Mouse (Mus musculus): ENCODE data around the gene Orc1. TPM values are rescaled to one million over a fixed set of nuclear protein-coding genes. Genes with fewer than 3 reads are reported as not detected.

Gene Orc1
- total RNA-seq, 1 experiment = 44.5 TPM

GRCm38 (mm10) chr4:108601870-108602269, 22.6 kb downstream of the Orc1 start:
- no peak overlapping the region for H3K27ac ChIP-seq (ENCODE audit: insufficient read depth, low read depth, low read length, poor library complexity, severe bottlenecking)
- H3K9ac ChIP-seq (ENCODE audit: insufficient read depth, low read depth, low read length, poor library complexity, severe bottlenecking) = no peak overlapping the region
- DNase-seq (ENCODE audit: low read depth, low spot score) = no peak
- in situ Hi-C loops (cut with MboI; ENCODE audit: low sequenced_read_pairs in 2 of 2, unreplicated experiment in 2 of 2) = no loop called here
- TF ChIP-seq MAFK (IDR thresholded peaks at IDR 0.05; ENCODE audit: insufficient read depth, low read depth, low read length) (no peak), ZC3H11A (IDR thresholded peaks at IDR 0.05; ENCODE audit: borderline replicate concordance, low read depth, low read length) (no peak), CHD2 (IDR thresholded peaks at IDR 0.05; ENCODE audit: low read depth, low read length) (no peak), ZNF384 (IDR thresholded peaks at IDR 0.05; ENCODE audit: low read depth, low read length) (no peak), HCFC1 (IDR thresholded peaks at IDR 0.05; ENCODE audit: borderline replicate concordance, insufficient read depth, low read length) (no peak)
- no peak overlapping the region for H3K4me3 ChIP-seq (ENCODE audit: insufficient read depth in 1 of 2, low read depth in 1 of 2, low read length in 2 of 2, poor library complexity in 1 of 2, severe bottlenecking in 1 of 2)
- H3K9me3 ChIP-seq (ENCODE audit: control insufficient read depth, insufficient read depth, low read depth, low read length) = no peaks in the 10 kb centered on the region
- 0 out of 4 replicates have a peak, but pooled peaks cover 0 to 2% of the 10 kb centered on the region in 2 experiments for H3K4me1 ChIP-seq (ENCODE audit: control insufficient read depth in 2 of 2, insufficient read depth in 2 of 2, low read length in 2 of 2, poor library complexity in 1 of 2)
- H3K36me3 ChIP-seq (ENCODE audit: control insufficient read depth, insufficient read depth, low read length, poor library complexity, severe bottlenecking) = peaks cover 58% of the 10 kb centered on the region

GRCm38 (mm10) chr4:108608651-108609050, 29.4 kb downstream of the Orc1 start:
- in situ Hi-C loops (cut with MboI; ENCODE audit: low sequenced_read_pairs in 2 of 2, unreplicated experiment in 2 of 2) = no loop called here
- Histone ChIP-seq H3K9me3 (ENCODE audit: control insufficient read depth, insufficient read depth, low read depth, low read length) (no peaks in the 10 kb centered on the region), H3K27ac (ENCODE audit: insufficient read depth, low read depth, low read length, poor library complexity, severe bottlenecking) (no peak overlapping the region), H3K9ac (ENCODE audit: insufficient read depth, low read depth, low read length, poor library complexity, severe bottlenecking) (no peak overlapping the region), H3K4me1 (ENCODE audit: control insufficient read depth in 2 of 2, insufficient read depth in 2 of 2, low read length in 2 of 2, poor library complexity in 1 of 2) (no peaks in the 10 kb centered on the region), H3K36me3 (ENCODE audit: control insufficient read depth, insufficient read depth, low read length, poor library complexity, severe bottlenecking) (peaks cover 59% of the 10 kb centered on the region), H3K4me3 (ENCODE audit: insufficient read depth in 1 of 2, low read depth in 1 of 2, low read length in 2 of 2, poor library complexity in 1 of 2, severe bottlenecking in 1 of 2) (no peak overlapping the region)
- TF ChIP-seq MAFK (IDR thresholded peaks at IDR 0.05; ENCODE audit: insufficient read depth, low read depth, low read length) (no peak), ZC3H11A (IDR thresholded peaks at IDR 0.05; ENCODE audit: borderline replicate concordance, low read depth, low read length) (no peak), ZNF384 (IDR thresholded peaks at IDR 0.05; ENCODE audit: low read depth, low read length) (no peak), HCFC1 (IDR thresholded peaks at IDR 0.05; ENCODE audit: borderline replicate concordance, insufficient read depth, low read length) (no peak), CHD2 (IDR thresholded peaks at IDR 0.05; ENCODE audit: low read depth, low read length) (no peak)
- DNase-seq (ENCODE audit: low read depth, low spot score) = no peak

GRCm38 (mm10) chr4:108610935-108611334, 31.7 kb downstream of the Orc1 start:
- peaks cover 47% of the 10 kb centered on the region for H3K36me3 ChIP-seq (ENCODE audit: control insufficient read depth, insufficient read depth, low read length, poor library complexity, severe bottlenecking)
- no peaks in the 10 kb centered on the region for H3K4me1 ChIP-seq (ENCODE audit: control insufficient read depth in 2 of 2, insufficient read depth in 2 of 2, low read length in 2 of 2, poor library complexity in 1 of 2)
- no peak overlapping the region for H3K9ac ChIP-seq (ENCODE audit: insufficient read depth, low read depth, low read length, poor library complexity, severe bottlenecking)
- in situ Hi-C loops (cut with MboI; ENCODE audit: low sequenced_read_pairs in 2 of 2, unreplicated experiment in 2 of 2) = no loop called here
- H3K9me3 ChIP-seq (ENCODE audit: control insufficient read depth, insufficient read depth, low read depth, low read length) = no peaks in the 10 kb centered on the region
- H3K4me3 ChIP-seq (ENCODE audit: insufficient read depth in 1 of 2, low read depth in 1 of 2, low read length in 2 of 2, poor library complexity in 1 of 2, severe bottlenecking in 1 of 2) = no peak overlapping the region
- TF ChIP-seq ZNF384 (IDR thresholded peaks at IDR 0.05; ENCODE audit: low read depth, low read length) (no peak), HCFC1 (IDR thresholded peaks at IDR 0.05; ENCODE audit: borderline replicate concordance, insufficient read depth, low read length) (no peak), MAFK (IDR thresholded peaks at IDR 0.05; ENCODE audit: insufficient read depth, low read depth, low read length) (no peak), ZC3H11A (IDR thresholded peaks at IDR 0.05; ENCODE audit: borderline replicate concordance, low read depth, low read length) (no peak), CHD2 (IDR thresholded peaks at IDR 0.05; ENCODE audit: low read depth, low read length) (no peak)
- H3K27ac ChIP-seq (ENCODE audit: insufficient read depth, low read depth, low read length, poor library complexity, severe bottlenecking) = no peak overlapping the region
- no peak for DNase-seq (ENCODE audit: low read depth, low spot score)

- peaks cover 13% of the 10 kb centered on the region for H3K36me3 ChIP-seq (ENCODE audit: control insufficient read depth, insufficient read depth, low read length, poor library complexity, severe bottlenecking)
- H3K4me3 ChIP-seq (ENCODE audit: insufficient read depth in 1 of 2, low read depth in 1 of 2, low read length in 2 of 2, poor library complexity in 1 of 2, severe bottlenecking in 1 of 2) = peak overlapping the region; percentile 67 to 93; a peak in 3 of 4 replicates
- H3K27ac ChIP-seq (ENCODE audit: insufficient read depth, low read depth, low read length, poor library complexity, severe bottlenecking) = 0 out of 2 replicates have a peak overlapping the region, but pooled peaks have one; percentile 6
- H3K4me1 ChIP-seq (ENCODE audit: control insufficient read depth in 2 of 2, insufficient read depth in 2 of 2, low read length in 2 of 2, poor library complexity in 1 of 2) = peaks cover 0 to 7% of the 10 kb centered on the region in 2 experiments; a peak in 2 of 4 replicates
- in situ Hi-C loops (cut with MboI; ENCODE audit: low sequenced_read_pairs in 2 of 2, unreplicated experiment in 2 of 2) = no loop called here
- DNase-seq (ENCODE audit: low read depth, low spot score) = no peak
- H3K9ac ChIP-seq (ENCODE audit: insufficient read depth, low read depth, low read length, poor library complexity, severe bottlenecking) = peak overlapping the region; percentile 81; the same call in 1 of the 2 replicates
- no peaks in the 10 kb centered on the region for H3K9me3 ChIP-seq (ENCODE audit: control insufficient read depth, insufficient read depth, low read depth, low read length)
- no peak for TF ChIP-seq MAFK (IDR thresholded peaks at IDR 0.05; ENCODE audit: insufficient read depth, low read depth, low read length)
- no peak for TF ChIP-seq HCFC1 (IDR thresholded peaks at IDR 0.05; ENCODE audit: borderline replicate concordance, insufficient read depth, low read length)
- TF ChIP-seq ZC3H11A (IDR thresholded peaks at IDR 0.05; ENCODE audit: borderline replicate concordance, low read depth, low read length) = no peak
- TF ChIP-seq CHD2 (IDR thresholded peaks at IDR 0.05; ENCODE audit: low read depth, low read length) = no peak
- no peak for TF ChIP-seq ZNF384 (IDR thresholded peaks at IDR 0.05; ENCODE audit: low read depth, low read length)
These were observed 39.4 kb downstream of the Orc1 start for GRCm38 (mm10) chr4:108618586-108618985.

All from ES-E14 (cell line).